Mouse (Mus musculus): ENCODE measurements around the gene Nup133. TPM values are rescaled to one million over a fixed set of nuclear protein-coding genes. Genes with fewer than 3 reads are reported as not detected.

Gene Nup133
- polyA plus RNA-seq, 1 experiment from 2014 or later: 58.3 TPM

DNA sequence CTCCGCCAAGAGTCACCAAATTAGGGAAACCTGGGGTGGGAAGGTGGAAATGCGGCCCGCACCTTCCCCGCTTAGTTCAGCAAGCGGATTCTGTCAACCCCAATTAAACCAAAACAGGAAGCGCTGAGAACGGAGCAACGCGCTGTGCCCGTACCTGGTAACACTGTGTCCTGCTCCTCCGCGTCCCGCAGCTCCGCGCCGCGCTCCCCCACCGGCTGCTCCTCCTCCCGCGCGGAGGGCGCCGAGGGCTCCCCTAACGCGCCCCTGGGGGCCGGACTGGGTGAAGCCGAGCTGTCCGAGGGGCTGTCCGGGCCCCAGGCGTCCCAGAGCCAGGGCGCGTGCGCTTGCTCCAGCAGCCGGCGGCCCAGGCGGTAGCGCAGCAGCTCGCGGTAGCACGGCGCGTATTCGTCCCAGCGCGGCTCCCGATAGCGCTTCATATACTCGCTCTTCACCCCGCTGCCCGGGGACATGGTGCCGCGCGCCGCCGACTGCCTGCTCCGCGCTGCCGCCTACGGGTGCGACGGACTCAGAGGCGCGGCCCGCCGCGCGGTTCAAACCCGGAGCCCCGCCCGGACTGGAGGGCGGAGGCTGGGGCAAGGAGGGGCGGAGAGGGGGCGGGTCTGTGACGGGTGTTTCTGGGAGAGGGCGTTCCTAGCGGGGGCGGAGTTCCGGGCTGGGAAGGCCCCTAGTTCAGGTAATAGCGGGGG lies 90.0 kb downstream of the Nup133 start:
- Histone ChIP-seq H3K4me3 (ENCODE audit: low read depth, low read length) (peak overlapping the region; percentile 97), H3K4me2 (ENCODE audit: low read depth, severe bottlenecking) (peak overlapping the region; percentile 92), H3K9me3 (ENCODE audit: control insufficient read depth, low read length) (no peaks in the 10 kb centered on the region), H3K36me3 (ENCODE audit: control insufficient read depth, insufficient read depth, low read length) (no peaks in the 10 kb centered on the region), H3K4me1 (ENCODE audit: control insufficient read depth, insufficient read depth, low read length) (peaks cover 5% of the 10 kb centered on the region), H3K27ac (replicated peaks; ENCODE audit: low read depth, low read length) (no peak overlapping the region; the same call in 1 of the 2 replicates), H3K9ac (ENCODE audit: low read length) (peak overlapping the region; percentile 68), H3K27me3 (ENCODE audit: control insufficient read depth, insufficient read depth, low read length) (peaks cover 9% of the 10 kb centered on the region; the same call in 1 of the 2 replicates)
- WGBS: under 1% methylated on average over 79 of the region's 79 CpGs
- DNase-seq (ENCODE audit: low spot score) (peak; percentile 96), ATAC-seq (ENCODE audit: insufficient number of reproducible peaks, low FRiP score, low TSS enrichment, low read depth) (peak; percentile 94)

DNA sequence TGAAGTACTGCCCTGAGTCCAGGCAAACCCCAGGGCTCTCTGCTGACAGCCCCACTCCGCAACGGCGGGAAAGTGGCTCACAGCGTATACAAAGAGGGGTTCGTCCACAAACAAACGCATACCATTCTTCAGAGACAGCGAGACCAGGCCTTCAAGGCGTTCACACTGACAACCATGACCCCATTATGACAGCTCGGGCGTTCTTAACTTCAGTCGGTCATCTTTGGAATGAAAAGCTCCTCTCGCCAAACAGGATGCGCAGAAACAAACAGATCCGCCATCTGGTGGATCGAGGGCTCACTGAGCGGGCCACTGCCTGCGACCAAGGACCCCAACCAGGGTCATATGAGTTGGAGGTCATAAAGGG lies 90.5 kb downstream of the Nup133 start:
- peak; percentile 19 for ATAC-seq (ENCODE audit: insufficient number of reproducible peaks, low FRiP score, low TSS enrichment, low read depth)
- no peaks in the 10 kb centered on the region for H3K9me3 ChIP-seq (ENCODE audit: control insufficient read depth, low read length)
- 0% methylated on average over 17 of the region's 17 CpGs for WGBS
- no peak for DNase-seq (ENCODE audit: low spot score)
- H3K4me3 ChIP-seq (ENCODE audit: low read depth, low read length): peak overlapping the region; percentile 97
- peaks cover 5% of the 10 kb centered on the region for H3K4me1 ChIP-seq (ENCODE audit: control insufficient read depth, insufficient read depth, low read length)
- H3K36me3 ChIP-seq (ENCODE audit: control insufficient read depth, insufficient read depth, low read length): no peaks in the 10 kb centered on the region
- peak overlapping the region; percentile 92 for H3K4me2 ChIP-seq (ENCODE audit: low read depth, severe bottlenecking)
- H3K27me3 ChIP-seq (ENCODE audit: control insufficient read depth, insufficient read depth, low read length): peaks cover 6% of the 10 kb centered on the region; the same call in 1 of the 2 replicates
- no peak overlapping the region for H3K27ac ChIP-seq (replicated peaks; ENCODE audit: low read depth, low read length)
- H3K9ac ChIP-seq (ENCODE audit: low read length): peak overlapping the region; percentile 68

DNA sequence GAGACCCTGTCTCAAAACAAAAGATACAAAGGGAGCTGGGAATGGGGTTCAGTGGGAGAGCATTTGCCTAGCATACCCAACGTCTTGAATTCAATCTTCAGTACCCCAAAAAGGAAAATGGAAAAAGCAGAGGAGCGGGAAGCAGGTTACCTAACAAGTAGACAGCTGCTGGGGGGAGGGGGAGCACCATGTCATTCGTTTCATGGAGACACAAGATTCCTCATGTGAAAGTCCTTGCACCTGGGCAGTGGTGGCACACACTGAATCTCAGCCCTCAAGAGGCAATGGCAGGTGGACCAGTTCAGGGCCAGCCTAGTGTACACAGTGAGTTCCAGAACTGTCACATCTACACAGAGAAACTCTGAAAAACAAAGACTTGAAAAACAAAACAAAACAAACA lies 91.7 kb downstream of the Nup133 start:
- Histone ChIP-seq H3K4me3 (ENCODE audit: low read depth, low read length) (no peak overlapping the region), H3K27me3 (ENCODE audit: control insufficient read depth, insufficient read depth, low read length) (peaks cover 6% of the 10 kb centered on the region; the same call in 1 of the 2 replicates), H3K36me3 (ENCODE audit: control insufficient read depth, insufficient read depth, low read length) (no peaks in the 10 kb centered on the region), H3K9ac (ENCODE audit: low read length) (no peak overlapping the region), H3K4me2 (ENCODE audit: low read depth, severe bottlenecking) (no peak overlapping the region), H3K27ac (replicated peaks; ENCODE audit: low read depth, low read length) (no peak overlapping the region), H3K4me1 (ENCODE audit: control insufficient read depth, insufficient read depth, low read length) (peaks cover 5% of the 10 kb centered on the region), H3K9me3 (ENCODE audit: control insufficient read depth, low read length) (no peaks in the 10 kb centered on the region)
- DNase-seq (ENCODE audit: low spot score): no peak
- 78% methylated on average over 3 of the region's 3 CpGs for WGBS
- ATAC-seq (ENCODE audit: insufficient number of reproducible peaks, low FRiP score, low TSS enrichment, low read depth): no peak

DNA sequence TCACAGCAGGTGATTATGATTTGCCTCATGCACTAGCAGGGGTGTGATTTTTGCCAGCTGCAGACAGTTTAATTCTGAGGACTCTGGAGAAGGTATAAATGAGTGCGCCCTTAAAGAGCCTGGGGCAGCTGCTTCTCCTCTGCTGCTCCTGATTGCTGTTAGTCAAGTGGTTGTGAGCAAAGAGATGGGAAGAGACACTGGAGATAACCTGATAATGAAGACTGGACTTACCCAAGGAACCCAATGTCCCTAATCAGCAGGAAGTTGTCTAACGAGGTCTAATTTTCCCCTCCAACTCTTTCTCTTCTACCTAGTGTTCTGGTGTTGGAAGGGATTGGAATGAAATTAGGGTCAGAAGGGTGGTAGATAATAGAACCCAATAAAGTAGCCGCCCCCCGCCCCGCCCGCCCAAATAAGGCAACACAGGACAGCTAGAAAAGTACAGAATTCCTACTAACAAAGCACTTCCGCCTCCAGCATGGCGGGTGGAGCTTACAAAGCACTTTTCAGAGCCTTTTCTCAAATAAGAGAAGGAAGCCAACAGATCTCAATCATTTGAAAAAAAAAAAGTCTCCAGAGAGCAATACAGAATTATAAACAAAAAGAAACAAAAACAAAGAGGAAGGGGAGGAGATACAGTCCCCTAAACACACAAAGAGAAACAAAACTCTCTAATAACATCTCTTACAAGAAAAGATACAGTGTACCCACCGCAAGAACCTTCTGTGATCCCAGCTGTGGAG lies 94.2 kb downstream of the Nup133 start:
- peaks cover 5% of the 10 kb centered on the region for H3K4me1 ChIP-seq (ENCODE audit: control insufficient read depth, insufficient read depth, low read length)
- no peak overlapping the region for H3K4me2 ChIP-seq (ENCODE audit: low read depth, severe bottlenecking)
- WGBS: 95% methylated on average over 9 of the region's 9 CpGs
- H3K36me3 ChIP-seq (ENCODE audit: control insufficient read depth, insufficient read depth, low read length): no peaks in the 10 kb centered on the region
- H3K4me3 ChIP-seq (ENCODE audit: low read depth, low read length): no peak overlapping the region
- ATAC-seq (ENCODE audit: insufficient number of reproducible peaks, low FRiP score, low TSS enrichment, low read depth): no peak
- no peaks in the 10 kb centered on the region for H3K27me3 ChIP-seq (ENCODE audit: control insufficient read depth, insufficient read depth, low read length)
- no peaks in the 10 kb centered on the region for H3K9me3 ChIP-seq (ENCODE audit: control insufficient read depth, low read length)
- no peak for DNase-seq (ENCODE audit: low spot score)
- no peak overlapping the region for H3K27ac ChIP-seq (replicated peaks; ENCODE audit: low read depth, low read length)
- H3K9ac ChIP-seq (ENCODE audit: low read length): no peak overlapping the region

DNA sequence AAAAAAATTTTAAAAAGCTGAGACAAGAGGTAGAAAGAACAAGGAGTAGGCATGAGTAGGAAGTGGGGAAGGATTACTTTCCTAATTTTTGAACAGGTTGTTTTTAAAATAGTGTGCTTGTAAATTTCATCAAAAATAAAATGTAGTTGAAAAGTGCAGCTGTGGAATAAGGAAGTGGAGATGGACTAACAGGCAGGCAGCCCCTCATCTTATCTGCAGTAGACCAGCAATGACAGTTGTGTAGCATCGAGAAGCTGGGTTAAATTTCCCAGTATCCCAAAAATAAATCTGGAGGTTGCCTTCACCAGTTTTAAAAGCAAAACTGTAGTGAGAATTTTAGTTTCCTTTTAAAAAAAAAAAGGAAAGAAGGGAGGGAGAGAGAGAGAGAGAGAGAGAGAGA lies 94.8 kb downstream of the Nup133 start:
- WGBS: 93% methylated on average over 1 of the region's 1 CpGs
- DNase-seq (ENCODE audit: low spot score) (no peak), ATAC-seq (ENCODE audit: insufficient number of reproducible peaks, low FRiP score, low TSS enrichment, low read depth) (no peak)
- no peaks in the 10 kb centered on the region for H3K36me3 ChIP-seq (ENCODE audit: control insufficient read depth, insufficient read depth, low read length)
- H3K4me1 ChIP-seq (ENCODE audit: control insufficient read depth, insufficient read depth, low read length): peaks cover 5% of the 10 kb centered on the region
- H3K27me3 ChIP-seq (ENCODE audit: control insufficient read depth, insufficient read depth, low read length): no peaks in the 10 kb centered on the region
- no peaks in the 10 kb centered on the region for H3K9me3 ChIP-seq (ENCODE audit: control insufficient read depth, low read length)
- no peak overlapping the region for H3K27ac ChIP-seq (replicated peaks; ENCODE audit: low read depth, low read length)
- H3K4me2 ChIP-seq (ENCODE audit: low read depth, severe bottlenecking): no peak overlapping the region
- no peak overlapping the region for H3K4me3 ChIP-seq (ENCODE audit: low read depth, low read length)
- H3K9ac ChIP-seq (ENCODE audit: low read length): no peak overlapping the region

DNA sequence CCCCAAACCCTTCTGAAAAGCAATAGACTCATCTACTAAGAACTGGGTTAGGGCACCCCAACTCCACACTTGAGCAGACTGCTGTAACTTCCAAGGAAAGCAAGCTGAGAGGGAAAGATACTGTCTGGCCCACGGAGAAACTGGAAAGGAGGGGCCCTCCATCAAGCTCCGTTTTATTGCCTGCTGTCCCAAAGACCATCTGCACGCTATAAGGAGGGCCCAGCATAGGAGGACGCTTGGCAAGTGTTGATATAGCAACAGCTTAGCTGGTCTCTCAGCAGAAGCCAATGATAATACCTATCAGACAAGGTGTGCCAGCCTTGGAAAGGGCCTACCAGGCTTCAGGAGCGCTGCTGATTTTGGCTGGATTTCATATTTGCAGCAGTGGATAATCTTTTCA lies 97.5 kb downstream of the Nup133 start:
- no peak overlapping the region for H3K4me2 ChIP-seq (ENCODE audit: low read depth, severe bottlenecking)
- WGBS: 41% methylated on average over 5 of the region's 5 CpGs
- DNase-seq (ENCODE audit: low spot score) (no peak), ATAC-seq (ENCODE audit: insufficient number of reproducible peaks, low FRiP score, low TSS enrichment, low read depth) (no peak)
- no peak overlapping the region for H3K4me3 ChIP-seq (ENCODE audit: low read depth, low read length)
- H3K36me3 ChIP-seq (ENCODE audit: control insufficient read depth, insufficient read depth, low read length): no peaks in the 10 kb centered on the region
- H3K27ac ChIP-seq (replicated peaks; ENCODE audit: low read depth, low read length): no peak overlapping the region
- H3K27me3 ChIP-seq (ENCODE audit: control insufficient read depth, insufficient read depth, low read length): no peaks in the 10 kb centered on the region
- H3K9me3 ChIP-seq (ENCODE audit: control insufficient read depth, low read length): no peaks in the 10 kb centered on the region
- H3K4me1 ChIP-seq (ENCODE audit: control insufficient read depth, insufficient read depth, low read length): no peaks in the 10 kb centered on the region
- no peak overlapping the region for H3K9ac ChIP-seq (ENCODE audit: low read length)

DNA sequence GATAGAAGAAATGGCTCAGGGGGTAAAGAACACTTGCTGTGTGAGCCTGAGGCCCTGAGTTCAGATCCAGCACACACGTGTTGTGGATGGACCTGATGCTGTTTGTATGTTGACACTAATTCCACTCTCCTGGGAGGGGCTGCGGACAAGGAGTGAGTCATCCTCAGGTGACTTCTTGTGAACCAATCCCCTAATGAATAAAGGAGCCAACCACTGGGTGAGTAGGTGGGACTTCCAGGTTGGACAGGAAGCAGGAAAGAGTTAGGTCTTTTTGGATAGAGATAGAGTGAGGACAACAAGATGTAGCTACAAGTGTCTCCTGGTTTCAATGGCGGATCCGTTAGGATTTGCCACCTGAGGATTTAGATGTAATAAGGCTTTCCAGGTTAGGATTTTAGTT lies 99.7 kb downstream of the Nup133 start:
- Histone ChIP-seq H3K9me3 (ENCODE audit: control insufficient read depth, low read length) (no peaks in the 10 kb centered on the region), H3K4me1 (ENCODE audit: control insufficient read depth, insufficient read depth, low read length) (no peaks in the 10 kb centered on the region), H3K27me3 (ENCODE audit: control insufficient read depth, insufficient read depth, low read length) (no peaks in the 10 kb centered on the region), H3K4me2 (ENCODE audit: low read depth, severe bottlenecking) (no peak overlapping the region), H3K4me3 (ENCODE audit: low read depth, low read length) (no peak overlapping the region), H3K36me3 (ENCODE audit: control insufficient read depth, insufficient read depth, low read length) (no peaks in the 10 kb centered on the region), H3K9ac (ENCODE audit: low read length) (no peak overlapping the region), H3K27ac (replicated peaks; ENCODE audit: low read depth, low read length) (no peak overlapping the region)
- no peak for ATAC-seq (ENCODE audit: insufficient number of reproducible peaks, low FRiP score, low TSS enrichment, low read depth)
- DNase-seq (ENCODE audit: low spot score): no peak
- 82% methylated on average over 4 of the region's 4 CpGs for WGBS

DNA sequence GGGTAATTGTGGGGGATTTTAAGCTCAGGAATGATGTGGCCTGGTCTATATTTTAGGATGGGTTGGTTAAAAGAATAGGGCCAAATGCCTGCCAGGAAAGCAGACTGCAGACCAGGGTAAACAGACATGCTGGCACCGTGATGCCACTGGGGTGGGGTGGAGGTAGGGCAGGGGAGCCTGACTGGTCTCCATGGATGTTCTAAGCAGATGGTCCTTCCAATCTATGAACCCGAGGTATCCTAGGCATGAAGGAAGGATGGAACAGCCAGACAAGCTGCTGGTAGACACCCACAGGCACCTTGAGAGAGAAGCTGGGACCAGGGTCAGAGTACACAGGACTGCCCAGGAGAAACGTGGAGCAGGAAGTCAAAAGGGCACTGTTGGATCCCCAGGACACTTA lies 101.5 kb downstream of the Nup133 start:
- Histone ChIP-seq H3K9ac (ENCODE audit: low read length) (no peak overlapping the region), H3K4me2 (ENCODE audit: low read depth, severe bottlenecking) (no peak overlapping the region), H3K27me3 (ENCODE audit: control insufficient read depth, insufficient read depth, low read length) (no peaks in the 10 kb centered on the region), H3K27ac (replicated peaks; ENCODE audit: low read depth, low read length) (no peak overlapping the region), H3K36me3 (ENCODE audit: control insufficient read depth, insufficient read depth, low read length) (no peaks in the 10 kb centered on the region), H3K4me3 (ENCODE audit: low read depth, low read length) (no peak overlapping the region), H3K4me1 (ENCODE audit: control insufficient read depth, insufficient read depth, low read length) (no peaks in the 10 kb centered on the region), H3K9me3 (ENCODE audit: control insufficient read depth, low read length) (no peaks in the 10 kb centered on the region)
- DNase-seq (ENCODE audit: low spot score) (no peak), ATAC-seq (ENCODE audit: insufficient number of reproducible peaks, low FRiP score, low TSS enrichment, low read depth) (no peak)
- 60% methylated on average over 3 of the region's 3 CpGs for WGBS
